Mouse (Mus musculus): Measurements from ENCODE around the gene Suclg1.

- TF ChIP-seq CTCF (IDR thresholded peaks at IDR 0.05; ENCODE audit: low read depth, low read length), result no peak
- no peak for TF ChIP-seq POLR2A (IDR thresholded peaks at IDR 0.05; ENCODE audit: borderline replicate concordance, low read depth, low read length)
These were observed 37.7 kb upstream of the Suclg1 start for GRCm38 (mm10) chr6:73210445-73210972.
